10 mouse cellular contexts compared by ENCODE assay signal in genomic region chr10:87126186-87126824, GRCm38 (mm10).
DNase-seq lines count a peak whose midpoint lies in the region; ATAC-seq and TF ChIP-seq lines count a peak whose summit lies in the region.
"Had no signal": no experiment of that assay in that cellular context is flagged by ENCODE, and none has a peak within 500 bp of the region (broad histone marks: within the 10 kb centered on the region; RNA-seq: fewer than 3 reads in every experiment).

No protein-coding gene starts in this region.

- H3K4me3 ChIP-seq in hindbrain, embryonic 11.5 days (ENCODE audit: low read depth, low read length) = no peak overlapping the region
- H3K4me3 ChIP-seq in hindbrain, embryonic 13.5 days = no peak overlapping the region
- H3K4me3 ChIP-seq in midbrain, embryonic 11.5 days (ENCODE audit: low read depth, low read length) = no peak overlapping the region
- no peak overlapping the region for H3K4me3 ChIP-seq in midbrain, embryonic 13.5 days (replicated peaks)
- H3K4me3 ChIP-seq: lung, embryonic 15.5 days had no signal

- intact Hi-C loops in left cerebral cortex, postnatal 4 days (cut with DNase I) = no loop called here

- no peak for ATAC-seq in hindbrain, embryonic 11.5 days (ENCODE audit: low FRiP score)
- ATAC-seq in hindbrain, embryonic 13.5 days (ENCODE audit: low FRiP score) = no peak
- no peak for ATAC-seq in midbrain, embryonic 11.5 days (ENCODE audit: low FRiP score)
- ATAC-seq in midbrain, embryonic 13.5 days = no peak
- ATAC-seq in Patski = no peak

- H3K27me3 ChIP-seq in hindbrain, embryonic 11.5 days (ENCODE audit: control insufficient read depth, insufficient read depth, low read length) = no peaks in the 10 kb centered on the region
- no peaks in the 10 kb centered on the region for H3K27me3 ChIP-seq in hindbrain, embryonic 13.5 days
- H3K27me3 ChIP-seq in midbrain, embryonic 11.5 days (ENCODE audit: control insufficient read depth, insufficient read depth, low read length) = no peaks in the 10 kb centered on the region
- H3K27me3 ChIP-seq in midbrain, embryonic 13.5 days = 0 out of 2 replicates have a peak, but pooled peaks cover 4% of the 10 kb centered on the region
- peaks cover 8% of the 10 kb centered on the region for H3K27me3 ChIP-seq in Patski
- H3K27me3 ChIP-seq: lung, embryonic 15.5 days had no signal

- CTCF ChIA-PET in Patski (lab: Charles Lee) = no interaction called here

- peak; percentile 58 for TF ChIP-seq CTCF in Patski (IDR thresholded peaks at IDR 0.05)

- 84% methylated on average over 12 of the region's 12 CpGs for WGBS in hindbrain, embryonic 11.5 days
- WGBS in hindbrain, embryonic 13.5 days = 85% methylated on average over 12 of the region's 12 CpGs
- WGBS in midbrain, embryonic 11.5 days = 84% methylated on average over 12 of the region's 12 CpGs
- 85% methylated on average over 12 of the region's 12 CpGs for WGBS in midbrain, embryonic 13.5 days

- DNase-seq in hindbrain, embryonic 11.5 days (ENCODE audit: low spot score) = peak; percentile 20
- DNase-seq in midbrain, embryonic 11.5 days (ENCODE audit: low spot score, missing footprints) = peak; percentile 84
- no peak for DNase-seq in Patski (ENCODE audit: low read depth, low spot score)
- DNase-seq in thymus, postnatal 0 days (ENCODE audit: low spot score) = peak; percentile 18
- no peak for DNase-seq in layer of hippocampus, postnatal 14 days (ENCODE audit: low spot score in 2 of 2)
- DNase-seq in left cerebral cortex, postnatal 4 days = no peak

- H3K36me3 ChIP-seq in hindbrain, embryonic 11.5 days (ENCODE audit: control insufficient read depth, insufficient read depth, low read length) = no peaks in the 10 kb centered on the region
- H3K36me3 ChIP-seq in hindbrain, embryonic 13.5 days = no peaks in the 10 kb centered on the region
- no peaks in the 10 kb centered on the region for H3K36me3 ChIP-seq in midbrain, embryonic 11.5 days (ENCODE audit: control insufficient read depth, insufficient read depth, low read length)
- H3K36me3 ChIP-seq in midbrain, embryonic 13.5 days = no peaks in the 10 kb centered on the region
- H3K36me3 ChIP-seq: lung, embryonic 15.5 days had no signal

- H3K9me3 ChIP-seq in hindbrain, embryonic 11.5 days (ENCODE audit: control insufficient read depth, low read length) = no peaks in the 10 kb centered on the region
- H3K9me3 ChIP-seq in hindbrain, embryonic 13.5 days = no peaks in the 10 kb centered on the region
- no peaks in the 10 kb centered on the region for H3K9me3 ChIP-seq in midbrain, embryonic 11.5 days (ENCODE audit: control insufficient read depth, low read length)
- H3K9me3 ChIP-seq in midbrain, embryonic 13.5 days = no peaks in the 10 kb centered on the region; the same call in 1 of the 2 replicates
- H3K9me3 ChIP-seq: lung, embryonic 15.5 days had no signal

- H3K27ac ChIP-seq in hindbrain, embryonic 11.5 days (ENCODE audit: low read depth, low read length) = no peak overlapping the region
- no peak overlapping the region for H3K27ac ChIP-seq in hindbrain, embryonic 13.5 days
- no peak overlapping the region for H3K27ac ChIP-seq in midbrain, embryonic 11.5 days (ENCODE audit: low read depth, low read length)
- no peak overlapping the region for H3K27ac ChIP-seq in midbrain, embryonic 13.5 days
- H3K27ac ChIP-seq: lung, embryonic 15.5 days had no signal

- POLR2A ChIA-PET in Patski (lab: Charles Lee) = no interaction called here

- H3K4me2 ChIP-seq in hindbrain, embryonic 11.5 days (replicated peaks; ENCODE audit: low read depth, low read length) = no peak overlapping the region
- no peak overlapping the region for H3K4me2 ChIP-seq in hindbrain, embryonic 13.5 days
- no peak overlapping the region for H3K4me2 ChIP-seq in midbrain, embryonic 11.5 days
- no peak overlapping the region for H3K4me2 ChIP-seq in midbrain, embryonic 13.5 days (replicated peaks)
- H3K4me2 ChIP-seq: heart, embryonic 11.5 days; lung, embryonic 15.5 days had no signal

- H3K4me1 ChIP-seq in hindbrain, embryonic 11.5 days (replicated peaks; ENCODE audit: control insufficient read depth, insufficient read depth, low read length) = no peaks in the 10 kb centered on the region
- H3K4me1 ChIP-seq in hindbrain, embryonic 13.5 days (replicated peaks) = no peaks in the 10 kb centered on the region
- no peaks in the 10 kb centered on the region for H3K4me1 ChIP-seq in midbrain, embryonic 11.5 days (ENCODE audit: control insufficient read depth, insufficient read depth, low read length)
- H3K4me1 ChIP-seq in midbrain, embryonic 13.5 days (replicated peaks) = no peaks in the 10 kb centered on the region
- H3K4me1 ChIP-seq: lung, embryonic 15.5 days had no signal

- H3K9ac ChIP-seq in hindbrain, embryonic 11.5 days (ENCODE audit: low read depth, low read length) = no peak overlapping the region
- no peak overlapping the region for H3K9ac ChIP-seq in hindbrain, embryonic 13.5 days
- H3K9ac ChIP-seq in midbrain, embryonic 11.5 days (ENCODE audit: low read length) = no peak overlapping the region
- no peak overlapping the region for H3K9ac ChIP-seq in midbrain, embryonic 13.5 days (replicated peaks)
- H3K9ac ChIP-seq: lung, embryonic 15.5 days had no signal

- in situ Hi-C loops in Patski (cut with MboI; ENCODE audit: low pct_unique_long_range_greater_than_20kb) = no loop called here

Comparison
In these comparisons a context has a peak if more than half of its experiments do, and no peak if none do; other contexts are left out.
1. DNase-seq: peak in hindbrain, embryonic 11.5 days (single experiment), midbrain, embryonic 11.5 days (single experiment) and thymus, postnatal 0 days (single experiment); none in Patski (single experiment), layer of hippocampus, postnatal 14 days (0 of 2) and left cerebral cortex, postnatal 4 days (single experiment).